Mouse (Mus musculus) embryonic facial prominence, embryonic 13.5 days (tissue): ENCODE results near the gene Lca5. TPM values are rescaled to one million over a fixed set of nuclear protein-coding genes. Genes with fewer than 3 reads are reported as not detected.

Experiments
- ATAC-seq: fragments of 200-750 bp; cut with Nextera tagmentation; 2 replicates; pipeline ENCODE4 v1.8.0; 2017; ENCODE audit warnings: low read depth; ENCODE audit not compliant: insufficient number of reproducible peaks, insufficient read depth, low FRiP score, low TSS enrichment
- H3K27ac ChIP-seq: fragments of 300-500 bp; sonication (generic); 2 replicates; pipeline ENCODE4 v1.5.1; 2015; ENCODE audit warnings: moderate library complexity, mild to moderate bottlenecking, inconsistent platforms
- H3K27me3 ChIP-seq: fragments of 300-500 bp; sonication (generic); 2 replicates; pipeline ENCODE4 v1.6.1; 2015; ENCODE audit warnings: mild to moderate bottlenecking, inconsistent platforms
- H3K36me3 ChIP-seq: fragments of 300-500 bp; sonication (generic); 2 replicates; pipeline ENCODE4 v1.6.1; 2015; ENCODE audit warnings: mild to moderate bottlenecking, inconsistent platforms
- H3K4me1 ChIP-seq: fragments of 300-500 bp; sonication (generic); 2 replicates; pipeline ENCODE4 v1.6.1; 2015; ENCODE audit warnings: inconsistent platforms
- H3K4me2 ChIP-seq: fragments of 300-500 bp; sonication (generic); 2 replicates; pipeline ENCODE4 v1.6.1; 2015; ENCODE audit warnings: moderate library complexity, mild to moderate bottlenecking, inconsistent platforms
- H3K4me3 ChIP-seq: fragments of 300-500 bp; sonication (generic); 2 replicates; pipeline ENCODE4 v1.5.1; 2015; ENCODE audit warnings: mild to moderate bottlenecking, inconsistent platforms
- H3K9ac ChIP-seq: fragments of 300-500 bp; sonication (generic); 2 replicates; pipeline ENCODE4 v1.6.1; 2015; ENCODE audit warnings: mild to moderate bottlenecking, inconsistent platforms
- H3K9me3 ChIP-seq: fragments of 300-500 bp; sonication (generic); 2 replicates; pipeline ENCODE4 v1.6.1; 2016; ENCODE audit warnings: inconsistent platforms
- WGBS: fragments of 180-500 bp; shearing (Covaris S2); methylation state at CpG from one replicate; pipeline ENCODE4 v1.1.7; 2015; ENCODE audit warnings: mixed read lengths; 5-methylcytosine and 5-hydroxymethylcytosine counted together
- polyA plus RNA-seq: library from polyadenylated mRNA; unstranded; fragments of >200 nt; fragmentation: Nextera tagmentation; extraction: Ambion mirVana; gene quantifications from 2 replicates; pipeline ENCODE4 v1.2.1, GENCODE M21; 2015

Lca5 gene
- polyA plus RNA-seq, 1 experiment from 2014 or later = 19.4 TPM

GRCm38 (mm10) chr9:83437621-83438020, 3.3 kb downstream of the Lca5 start:
- H3K4me3 ChIP-seq = no peak overlapping the region
- H3K36me3 ChIP-seq = no peaks in the 10 kb centered on the region
- WGBS = 81% methylated on average over 5 of the region's 5 CpGs
- no peak overlapping the region for H3K4me2 ChIP-seq
- H3K27ac ChIP-seq = no peak overlapping the region
- no peaks in the 10 kb centered on the region for H3K27me3 ChIP-seq
- ATAC-seq = no peak
- no peak overlapping the region for H3K9ac ChIP-seq
- no peaks in the 10 kb centered on the region for H3K9me3 ChIP-seq
- peaks cover 15% of the 10 kb centered on the region for H3K4me1 ChIP-seq

- H3K9me3 ChIP-seq = no peaks in the 10 kb centered on the region
- H3K4me3 ChIP-seq = no peak overlapping the region
- no peak for ATAC-seq
- no peak overlapping the region for H3K9ac ChIP-seq
- H3K36me3 ChIP-seq = 0 out of 2 replicates have a peak, but pooled peaks cover 7% of the 10 kb centered on the region
- H3K4me2 ChIP-seq = no peak overlapping the region
- H3K27me3 ChIP-seq = no peaks in the 10 kb centered on the region
- H3K27ac ChIP-seq = no peak overlapping the region
- H3K4me1 ChIP-seq = 0 out of 2 replicates have a peak, but pooled peaks cover 4% of the 10 kb centered on the region
- WGBS = 73% methylated on average over 4 of the region's 4 CpGs
These were observed 6.4 kb downstream of the Lca5 start for GRCm38 (mm10) chr9:83434489-83434888.

- Histone ChIP-seq H3K9me3 (no peaks in the 10 kb centered on the region), H3K27ac (no peak overlapping the region), H3K4me1 (0 out of 2 replicates have a peak, but pooled peaks cover 4% of the 10 kb centered on the region), H3K4me2 (no peak overlapping the region), H3K27me3 (no peaks in the 10 kb centered on the region), H3K9ac (no peak overlapping the region), H3K4me3 (no peak overlapping the region), H3K36me3 (0 out of 2 replicates have a peak, but pooled peaks cover 7% of the 10 kb centered on the region)
- ATAC-seq = no peak
- 66% methylated on average over 7 of the region's 7 CpGs for WGBS
These were observed 7.3 kb downstream of the Lca5 start for GRCm38 (mm10) chr9:83433661-83434060.

- Histone ChIP-seq H3K4me3 (no peak overlapping the region), H3K4me1 (no peaks in the 10 kb centered on the region), H3K36me3 (peaks cover 36% of the 10 kb centered on the region), H3K9ac (no peak overlapping the region), H3K9me3 (0 out of 2 replicates have a peak, but pooled peaks cover 3% of the 10 kb centered on the region), H3K4me2 (no peak overlapping the region), H3K27ac (no peak overlapping the region), H3K27me3 (no peaks in the 10 kb centered on the region)
- 85% methylated on average over 4 of the region's 4 CpGs for WGBS
- no peak for ATAC-seq
These were observed 13.0 kb downstream of the Lca5 start for GRCm38 (mm10) chr9:83427926-83428325.

- Histone ChIP-seq H3K4me3 (no peak overlapping the region), H3K4me1 (no peaks in the 10 kb centered on the region), H3K27ac (no peak overlapping the region), H3K36me3 (peaks cover 51% of the 10 kb centered on the region), H3K9ac (no peak overlapping the region), H3K4me2 (no peak overlapping the region), H3K9me3 (0 out of 2 replicates have a peak, but pooled peaks cover 2% of the 10 kb centered on the region), H3K27me3 (no peaks in the 10 kb centered on the region)
- WGBS = 85% methylated on average over 5 of the region's 5 CpGs
- no peak for ATAC-seq
These were observed 22.0 kb downstream of the Lca5 start for GRCm38 (mm10) chr9:83418965-83419364.

GRCm38 (mm10) chr9:83413046-83413445, 27.9 kb downstream of the Lca5 start:
- 0 out of 2 replicates have a peak, but pooled peaks cover 2% of the 10 kb centered on the region for H3K9me3 ChIP-seq
- no peak for ATAC-seq
- WGBS = 70% methylated on average over 10 of the region's 10 CpGs
- H3K4me3 ChIP-seq = no peak overlapping the region
- peaks cover 28% of the 10 kb centered on the region for H3K36me3 ChIP-seq
- no peaks in the 10 kb centered on the region for H3K27me3 ChIP-seq
- peaks cover 7% of the 10 kb centered on the region for H3K4me1 ChIP-seq
- no peak overlapping the region for H3K27ac ChIP-seq
- H3K4me2 ChIP-seq = no peak overlapping the region
- no peak overlapping the region for H3K9ac ChIP-seq

- H3K9ac ChIP-seq = no peak overlapping the region
- no peak overlapping the region for H3K4me3 ChIP-seq
- no peak overlapping the region for H3K27ac ChIP-seq
- no peaks in the 10 kb centered on the region for H3K27me3 ChIP-seq
- no peak for ATAC-seq
- H3K9me3 ChIP-seq = no peaks in the 10 kb centered on the region
- H3K4me2 ChIP-seq = no peak overlapping the region
- WGBS = 78% methylated on average over 7 of the region's 7 CpGs
- peaks cover 9% of the 10 kb centered on the region for H3K36me3 ChIP-seq
- H3K4me1 ChIP-seq = no peaks in the 10 kb centered on the region
These were observed 35.8 kb downstream of the Lca5 start for GRCm38 (mm10) chr9:83405150-83405549.

- Histone ChIP-seq H3K27ac (no peak overlapping the region), H3K4me3 (no peak overlapping the region), H3K9ac (no peak overlapping the region), H3K4me1 (no peaks in the 10 kb centered on the region), H3K36me3 (peaks cover 22% of the 10 kb centered on the region), H3K9me3 (no peaks in the 10 kb centered on the region), H3K27me3 (no peaks in the 10 kb centered on the region), H3K4me2 (no peak overlapping the region)
- 52% methylated on average over 3 of the region's 3 CpGs for WGBS
- ATAC-seq = no peak
These were observed 40.1 kb downstream of the Lca5 start for GRCm38 (mm10) chr9:83400783-83401182.

- H3K27me3 ChIP-seq = no peaks in the 10 kb centered on the region
- H3K4me3 ChIP-seq = no peak overlapping the region
- 93% methylated on average over 7 of the region's 7 CpGs for WGBS
- H3K4me1 ChIP-seq = no peaks in the 10 kb centered on the region
- H3K4me2 ChIP-seq = no peak overlapping the region
- no peak for ATAC-seq
- peaks cover 35% of the 10 kb centered on the region for H3K36me3 ChIP-seq
- no peak overlapping the region for H3K9ac ChIP-seq
- no peaks in the 10 kb centered on the region for H3K9me3 ChIP-seq
- no peak overlapping the region for H3K27ac ChIP-seq
These were observed 41.5 kb downstream of the Lca5 start for GRCm38 (mm10) chr9:83399414-83399813.

GRCm38 (mm10) chr9:83398260-83398659, 42.7 kb downstream of the Lca5 start:
- 79% methylated on average over 6 of the region's 6 CpGs for WGBS
- Histone ChIP-seq H3K9me3 (no peaks in the 10 kb centered on the region), H3K27ac (no peak overlapping the region), H3K9ac (no peak overlapping the region), H3K4me3 (no peak overlapping the region), H3K4me1 (no peaks in the 10 kb centered on the region), H3K36me3 (peaks cover 41% of the 10 kb centered on the region), H3K27me3 (no peaks in the 10 kb centered on the region), H3K4me2 (no peak overlapping the region)
- ATAC-seq = no peak

GRCm38 (mm10) chr9:83395456-83395855, 45.5 kb downstream of the Lca5 start:
- Histone ChIP-seq H3K9ac (no peak overlapping the region), H3K36me3 (peaks cover 33% of the 10 kb centered on the region), H3K27ac (no peak overlapping the region), H3K9me3 (no peaks in the 10 kb centered on the region), H3K4me1 (peaks cover 3% of the 10 kb centered on the region; the same call in 1 of the 2 replicates), H3K4me3 (no peak overlapping the region), H3K4me2 (no peak overlapping the region), H3K27me3 (no peaks in the 10 kb centered on the region)
- no peak for ATAC-seq
- WGBS = 89% methylated on average over 15 of the region's 15 CpGs

- no peak overlapping the region for H3K4me2 ChIP-seq
- no peak for ATAC-seq
- no peaks in the 10 kb centered on the region for H3K9me3 ChIP-seq
- WGBS = 88% methylated on average over 11 of the region's 11 CpGs
- peaks cover 15% of the 10 kb centered on the region; the same call in 1 of the 2 replicates for H3K4me1 ChIP-seq
- H3K4me3 ChIP-seq = no peak overlapping the region
- H3K9ac ChIP-seq = no peak overlapping the region
- peaks cover 20% of the 10 kb centered on the region for H3K36me3 ChIP-seq
- no peak overlapping the region for H3K27ac ChIP-seq
- no peaks in the 10 kb centered on the region for H3K27me3 ChIP-seq
These were observed 48.9 kb downstream of the Lca5 start for GRCm38 (mm10) chr9:83391996-83392395.
